Mouse (Mus musculus): ENCODE data around the gene Bcam. TPM values are rescaled to one million over a fixed set of nuclear protein-coding genes. Genes with fewer than 3 reads are reported as not detected.

The Bcam gene
- polyA plus RNA-seq, 1 experiment: 29.3 TPM

DNA sequence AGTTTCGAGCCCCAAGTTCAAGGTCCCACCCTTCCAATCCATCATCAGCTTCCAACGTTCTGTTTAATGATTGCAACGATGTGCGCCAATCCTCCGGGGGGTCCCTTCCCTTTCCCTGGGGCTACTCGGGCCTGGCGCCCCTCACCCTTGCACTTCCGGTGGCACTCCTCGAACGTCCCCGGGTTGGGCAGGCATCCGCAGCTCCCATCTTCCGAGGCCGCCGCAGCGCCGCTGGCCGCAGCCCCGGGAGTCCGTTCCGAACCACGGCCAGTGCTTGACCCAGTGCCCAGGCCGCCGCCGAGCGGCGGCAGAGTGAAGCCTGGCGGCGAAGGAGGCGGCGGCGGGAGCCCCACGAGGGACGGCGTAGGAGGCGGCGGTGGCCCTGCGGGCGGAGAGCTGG is 56.0 kb downstream of the Bcam start:
- Histone ChIP-seq H3K36me3 (ENCODE audit: control insufficient read depth, insufficient read depth) (peaks cover 12% of the 10 kb centered on the region), H3K79me2 (ENCODE audit: control insufficient read depth, insufficient read depth) (peaks cover 20% of the 10 kb centered on the region), H3ac (ENCODE audit: control insufficient read depth, insufficient read length) (peak overlapping the region; percentile 94), H3K27me3 (ENCODE audit: control insufficient read depth, insufficient read depth, insufficient read length) (no peaks in the 10 kb centered on the region), H3K4me2 (ENCODE audit: low read depth) (peak overlapping the region; percentile 91), H3K4me3 (peak overlapping the region; percentile 53)
- no peak for TF ChIP-seq MYOD1 (IDR thresholded peaks at IDR 0.05; ENCODE audit: control insufficient read depth in 1 of 3, insufficient read length in 2 of 3, low read depth in 2 of 3)
- no peak for TF ChIP-seq MAX (IDR thresholded peaks at IDR 0.05; ENCODE audit: low read depth)
- TF ChIP-seq REST (IDR thresholded peaks at IDR 0.05; ENCODE audit: insufficient read depth, insufficient read length): no peak
- no peak for TF ChIP-seq POLR2AphosphoS2 (IDR thresholded peaks at IDR 0.05; ENCODE audit: insufficient read length, low read depth)
- TF ChIP-seq MYOG (IDR thresholded peaks at IDR 0.05; ENCODE audit: control insufficient read depth in 1 of 3, insufficient read depth in 1 of 3, insufficient read length in 2 of 3, low read depth in 2 of 3): no peak
- no peak for TF ChIP-seq USF1 (IDR thresholded peaks at IDR 0.05; ENCODE audit: low read depth)
- no peak for TF ChIP-seq SRF (IDR thresholded peaks at IDR 0.05; ENCODE audit: control insufficient read depth, insufficient read length, low read depth)
- no peak for TF ChIP-seq E2F4 (IDR thresholded peaks at IDR 0.05; ENCODE audit: insufficient read depth)
- TF ChIP-seq CEBPB (IDR thresholded peaks at IDR 0.05; ENCODE audit: insufficient read depth, poor library complexity, severe bottlenecking): no peak
- TF ChIP-seq TCF3 (IDR thresholded peaks at IDR 0.05; ENCODE audit: insufficient read length, low read depth): no peak
- TF ChIP-seq TCF12 (IDR thresholded peaks at IDR 0.05; ENCODE audit: insufficient read depth, poor library complexity, severe bottlenecking): no peak
- no peak for TF ChIP-seq POLR2A (IDR thresholded peaks at IDR 0.05; ENCODE audit: insufficient read length, low read depth)

DNA sequence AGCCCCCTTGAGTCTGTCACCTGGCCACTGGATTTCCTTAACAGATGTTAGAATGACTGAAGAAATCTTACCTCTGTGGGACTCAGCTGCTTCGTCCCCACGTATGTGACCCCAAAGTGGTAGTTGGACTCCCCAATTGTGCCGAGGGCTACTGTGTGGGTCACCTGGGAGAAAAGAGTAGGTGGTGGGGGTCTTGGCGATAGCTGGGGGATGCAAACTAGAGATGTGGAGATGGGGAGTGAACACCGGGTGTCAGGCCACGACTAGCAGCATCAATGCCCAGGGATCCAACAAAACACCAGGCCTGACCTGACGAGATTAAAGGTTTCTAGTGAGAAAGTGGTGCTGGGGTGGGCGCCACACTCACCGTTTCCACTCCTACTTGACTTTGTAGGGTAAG is 57.2 kb downstream of the Bcam start:
- Histone ChIP-seq H3K27me3 (ENCODE audit: control insufficient read depth, insufficient read depth, insufficient read length) (no peaks in the 10 kb centered on the region), H3K4me2 (ENCODE audit: low read depth) (peak overlapping the region; percentile 91), H3K79me2 (ENCODE audit: control insufficient read depth, insufficient read depth) (peaks cover 20% of the 10 kb centered on the region), H3K4me3 (peak overlapping the region; percentile 53), H3K36me3 (ENCODE audit: control insufficient read depth, insufficient read depth) (peaks cover 17% of the 10 kb centered on the region), H3ac (ENCODE audit: control insufficient read depth, insufficient read length) (no peak overlapping the region)
- no peak for TF ChIP-seq SRF (IDR thresholded peaks at IDR 0.05; ENCODE audit: control insufficient read depth, insufficient read length, low read depth)
- no peak for TF ChIP-seq REST (IDR thresholded peaks at IDR 0.05; ENCODE audit: insufficient read depth, insufficient read length)

DNA sequence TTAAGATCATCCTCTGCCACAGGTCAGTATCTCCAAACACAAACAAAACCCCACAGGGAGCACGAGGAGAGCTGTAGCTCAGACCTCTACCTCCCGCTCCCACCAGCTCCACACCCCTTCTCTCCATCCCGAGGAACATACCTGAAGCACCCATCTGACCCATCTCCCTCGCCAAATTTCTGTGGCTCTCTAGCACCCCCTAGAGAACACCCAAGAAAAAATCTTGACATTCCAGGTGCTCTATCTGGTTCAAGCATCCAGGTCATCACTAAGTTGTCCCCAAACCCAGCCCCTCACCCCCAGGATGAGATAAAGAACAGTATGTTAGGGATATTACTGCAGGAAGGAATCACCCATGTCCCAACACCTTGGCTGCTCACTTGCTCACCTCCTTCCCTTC is 57.6 kb downstream of the Bcam start:
- Histone ChIP-seq H3ac (ENCODE audit: control insufficient read depth, insufficient read length) (no peak overlapping the region), H3K36me3 (ENCODE audit: control insufficient read depth, insufficient read depth) (peaks cover 17% of the 10 kb centered on the region), H3K4me2 (ENCODE audit: low read depth) (peak overlapping the region; percentile 91), H3K27me3 (ENCODE audit: control insufficient read depth, insufficient read depth, insufficient read length) (no peaks in the 10 kb centered on the region), H3K79me2 (ENCODE audit: control insufficient read depth, insufficient read depth) (peaks cover 20% of the 10 kb centered on the region), H3K4me3 (peak overlapping the region; percentile 53)
- TF ChIP-seq TCF12 (IDR thresholded peaks at IDR 0.05; ENCODE audit: insufficient read depth, poor library complexity, severe bottlenecking): no peak
- no peak for TF ChIP-seq MYOD1 (IDR thresholded peaks at IDR 0.05; ENCODE audit: control insufficient read depth in 1 of 3, insufficient read length in 2 of 3, low read depth in 2 of 3)
- no peak for TF ChIP-seq MYOG (IDR thresholded peaks at IDR 0.05; ENCODE audit: control insufficient read depth in 1 of 3, insufficient read depth in 1 of 3, insufficient read length in 2 of 3, low read depth in 2 of 3)
- no peak for TF ChIP-seq USF1 (IDR thresholded peaks at IDR 0.05; ENCODE audit: low read depth)
- no peak for TF ChIP-seq SRF (IDR thresholded peaks at IDR 0.05; ENCODE audit: control insufficient read depth, insufficient read length, low read depth)
- TF ChIP-seq POLR2A (IDR thresholded peaks at IDR 0.05; ENCODE audit: insufficient read length, low read depth): no peak
- TF ChIP-seq CEBPB (IDR thresholded peaks at IDR 0.05; ENCODE audit: insufficient read depth, poor library complexity, severe bottlenecking): no peak
- no peak for TF ChIP-seq TCF3 (IDR thresholded peaks at IDR 0.05; ENCODE audit: insufficient read length, low read depth)

DNA sequence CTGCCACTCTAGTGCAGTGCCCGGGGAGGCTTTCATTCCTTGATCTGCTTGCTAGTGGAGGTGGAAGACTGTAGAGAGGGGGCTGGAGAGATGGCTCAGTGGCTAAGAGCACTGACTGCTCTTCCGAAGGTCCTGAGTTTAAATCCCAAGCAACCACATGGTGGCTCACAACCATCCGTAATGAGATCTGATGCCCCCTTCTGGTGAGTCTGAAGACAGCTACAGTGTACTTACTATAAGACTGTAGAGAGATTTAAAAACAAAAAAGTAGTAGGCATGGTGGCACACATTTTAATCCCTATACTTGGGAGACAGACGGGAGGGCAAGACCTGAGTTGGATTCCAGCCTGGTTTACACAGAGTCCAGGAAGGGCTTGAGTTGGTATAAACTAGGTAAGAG is 58.4 kb downstream of the Bcam start:
- H3K4me2 ChIP-seq (ENCODE audit: low read depth): no peak overlapping the region
- TF ChIP-seq MAX (IDR thresholded peaks at IDR 0.05; ENCODE audit: low read depth) (no peak), TCF12 (IDR thresholded peaks at IDR 0.05; ENCODE audit: insufficient read depth, poor library complexity, severe bottlenecking) (no peak), POLR2AphosphoS2 (IDR thresholded peaks at IDR 0.05; ENCODE audit: insufficient read length, low read depth) (no peak)
- H3K27me3 ChIP-seq (ENCODE audit: control insufficient read depth, insufficient read depth, insufficient read length): no peaks in the 10 kb centered on the region
- peaks cover 17% of the 10 kb centered on the region for H3K36me3 ChIP-seq (ENCODE audit: control insufficient read depth, insufficient read depth)
- H3K79me2 ChIP-seq (ENCODE audit: control insufficient read depth, insufficient read depth): peaks cover 20% of the 10 kb centered on the region
- H3ac ChIP-seq (ENCODE audit: control insufficient read depth, insufficient read length): no peak overlapping the region
- H3K4me3 ChIP-seq: no peak overlapping the region

DNA sequence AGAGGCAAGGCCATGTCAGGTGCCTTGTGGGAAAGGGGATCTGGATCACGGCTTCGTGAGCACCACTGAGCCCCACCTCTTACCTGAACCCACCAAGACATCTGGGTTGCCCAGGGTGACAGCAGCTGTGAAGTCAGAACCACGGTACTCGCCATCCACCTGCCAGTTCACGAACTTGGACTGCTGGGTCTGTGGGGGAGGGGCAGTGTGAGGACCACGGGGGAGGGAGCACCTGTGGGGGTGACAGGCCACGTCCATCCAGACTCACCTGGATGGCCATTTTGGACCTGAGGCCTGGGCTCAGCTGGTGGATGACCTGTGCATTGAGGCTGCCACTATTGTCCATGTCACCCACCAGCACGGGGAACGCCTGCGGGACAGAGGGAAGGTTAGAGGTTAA is 60.2 kb downstream of the Bcam start:
- no peak overlapping the region for H3ac ChIP-seq (ENCODE audit: control insufficient read depth, insufficient read length)
- peaks cover 20% of the 10 kb centered on the region for H3K79me2 ChIP-seq (ENCODE audit: control insufficient read depth, insufficient read depth)
- no peaks in the 10 kb centered on the region for H3K27me3 ChIP-seq (ENCODE audit: control insufficient read depth, insufficient read depth, insufficient read length)
- H3K4me3 ChIP-seq: no peak overlapping the region
- TF ChIP-seq REST (IDR thresholded peaks at IDR 0.05; ENCODE audit: insufficient read depth, insufficient read length): no peak
- no peak overlapping the region for H3K4me2 ChIP-seq (ENCODE audit: low read depth)
- H3K36me3 ChIP-seq (ENCODE audit: control insufficient read depth, insufficient read depth): peaks cover 17% of the 10 kb centered on the region

Other genes with a start within 250 kb of the Bcam start
- 48.4 TPM for gene Ppp1r37, start 207.9 kb downstream of the Bcam start, polyA plus RNA-seq (2012; fragmentation: generic; extraction: Trizol)
- 1.5 TPM for gene Zfp296, start 193.7 kb downstream of the Bcam start, polyA plus RNA-seq (2012; fragmentation: generic; extraction: Trizol)
- 89.8 TPM for gene Gemin7, start 193.4 kb downstream of the Bcam start, polyA plus RNA-seq (2012; fragmentation: generic; extraction: Trizol)
- 14.8 TPM for gene Clasrp, start 166.5 kb downstream of the Bcam start, polyA plus RNA-seq (2012; fragmentation: generic; extraction: Trizol)
- 25.7 TPM for gene Relb, start 141.6 kb downstream of the Bcam start, polyA plus RNA-seq (2012; fragmentation: generic; extraction: Trizol)
- 126 TPM for gene Clptm1, start 106.0 kb downstream of the Bcam start, polyA plus RNA-seq (2012; fragmentation: generic; extraction: Trizol)
- not detected for gene Apoc2, start 93.1 kb downstream of the Bcam start, polyA plus RNA-seq (2012; fragmentation: generic; extraction: Trizol)
- gene Gm44805, start 89.6 kb downstream of the Bcam start, polyA plus RNA-seq (2012; fragmentation: generic; extraction: Trizol): not detected
- gene Apoc4, start 89.5 kb downstream of the Bcam start, polyA plus RNA-seq (2012; fragmentation: generic; extraction: Trizol): not detected
- not detected for gene Apoc1, start 78.4 kb downstream of the Bcam start, polyA plus RNA-seq (2012; fragmentation: generic; extraction: Trizol)
- 2.3 TPM for gene Apoe, start 71.8 kb downstream of the Bcam start, polyA plus RNA-seq (2012; fragmentation: generic; extraction: Trizol)
- gene Tomm40, start 55.6 kb downstream of the Bcam start, polyA plus RNA-seq (2012; fragmentation: generic; extraction: Trizol): 112 TPM
- gene Nectin2, start 20.5 kb downstream of the Bcam start, polyA plus RNA-seq (2012; fragmentation: generic; extraction: Trizol): 27.1 TPM
- 0.90 TPM for gene Cblc, start 25.8 kb upstream of the Bcam start, polyA plus RNA-seq (2012; fragmentation: generic; extraction: Trizol)
- gene Bcl3, start 51.8 kb upstream of the Bcam start, polyA plus RNA-seq (2012; fragmentation: generic; extraction: Trizol): 19.2 TPM
- gene Gm19345, start 81.0 kb upstream of the Bcam start, polyA plus RNA-seq (2012; fragmentation: generic; extraction: Trizol): 0.05 TPM
- 0.02 TPM for gene Ceacam16, start 90.3 kb upstream of the Bcam start, polyA plus RNA-seq (2012; fragmentation: generic; extraction: Trizol)
- gene Ceacam19, start 116.9 kb upstream of the Bcam start, polyA plus RNA-seq (2012; fragmentation: generic; extraction: Trizol): 0.01 TPM
- 39.7 TPM for gene Pvr, start 150.1 kb upstream of the Bcam start, polyA plus RNA-seq (2012; fragmentation: generic; extraction: Trizol)
- gene Igsf23, start 179.7 kb upstream of the Bcam start, polyA plus RNA-seq (2012; fragmentation: generic; extraction: Trizol): 0.11 TPM
- gene Ceacam20, start 194.4 kb upstream of the Bcam start, polyA plus RNA-seq (2012; fragmentation: generic; extraction: Trizol): not detected
- gene Nlrp9b, start 220.4 kb upstream of the Bcam start, polyA plus RNA-seq (2012; fragmentation: generic; extraction: Trizol): not detected